In genomic region chr9:69758946-69759615, GRCm38 (mm10) we compare ENCODE assay signal across 10 mouse cellular contexts. TPM values are rescaled to one million over a fixed set of nuclear protein-coding genes. Genes with fewer than 3 reads are reported as not detected.
DNase-seq lines count a peak whose midpoint lies in the region; ATAC-seq and TF ChIP-seq lines count a peak whose summit lies in the region.
"Had no signal": no experiment of that assay in that cellular context is flagged by ENCODE, and none has a peak within 500 bp of the region (broad histone marks: within the 10 kb centered on the region; RNA-seq: fewer than 3 reads in every experiment).

No protein-coding gene starts in this region.

- no peak for ATAC-seq in forebrain, embryonic 13.5 days
- no peak for ATAC-seq in liver, postnatal 0 days
- ATAC-seq in frontal cortex, adult (ENCODE audit: low TSS enrichment) = no peak

- under 1% methylated on average over 41 of the region's 42 CpGs for WGBS in forebrain, embryonic 13.5 days
- WGBS in liver, postnatal 0 days (ENCODE audit: insufficient replicate concordance) = under 1% methylated on average over 34 of the region's 42 CpGs
- 2% methylated on average over 42 of the region's 42 CpGs for WGBS in lung, adult 2 months

- H3K9me3 ChIP-seq in E14TG2a.4 (ENCODE audit: low read length) = no peaks in the 10 kb centered on the region
- H3K9me3 ChIP-seq in forebrain, embryonic 13.5 days (replicated peaks) = no peaks in the 10 kb centered on the region
- H3K9me3 ChIP-seq in liver, postnatal 0 days (ENCODE audit: low read length) = no peaks in the 10 kb centered on the region

- no peak for TF ChIP-seq CTCF in E14TG2a.4 (conservative IDR thresholded peaks at IDR 0.05; ENCODE audit: low read length)
- TF ChIP-seq CTCF in liver, postnatal 0 days (IDR thresholded peaks at IDR 0.05; ENCODE audit: low read depth) = no peak
- no peak for TF ChIP-seq CTCF in lung, adult 2 months (IDR thresholded peaks at IDR 0.05; ENCODE audit: insufficient read depth, low read length)

- H3K27ac ChIP-seq in forebrain, embryonic 13.5 days = no peak overlapping the region
- H3K27ac ChIP-seq in liver, postnatal 0 days (ENCODE audit: low read depth) = no peak overlapping the region

- H3K4me3 ChIP-seq in E14TG2a.4 (replicated peaks; ENCODE audit: low read length) = peak overlapping the region; percentile 74
- peak overlapping the region; percentile 31 for H3K4me3 ChIP-seq in forebrain, embryonic 13.5 days
- H3K4me3 ChIP-seq in liver, postnatal 0 days (ENCODE audit: low read depth, low read length) = peak overlapping the region; percentile 9; the same call in 1 of the 2 replicates
- no peak overlapping the region for H3K4me3 ChIP-seq in lung, adult 2 months (replicated peaks; ENCODE audit: extremely low read depth, low read depth, low read length)
- H3K4me3 ChIP-seq: erythroblast, embryonic 14.5 days had no signal

- TF ChIP-seq POLR2A in lung, adult 2 months (IDR thresholded peaks at IDR 0.05; ENCODE audit: borderline replicate concordance, extremely low read depth, low read depth, low read length) = no peak

- no peaks in the 10 kb centered on the region for H3K36me3 ChIP-seq in E14TG2a.4 (ENCODE audit: insufficient read depth, low read length)
- no peaks in the 10 kb centered on the region for H3K36me3 ChIP-seq in forebrain, embryonic 13.5 days (ENCODE audit: poor library complexity, severe bottlenecking)
- no peaks in the 10 kb centered on the region for H3K36me3 ChIP-seq in liver, postnatal 0 days (replicated peaks; ENCODE audit: insufficient read depth, low read length)

- peaks cover 65% of the 10 kb centered on the region for H3K4me1 ChIP-seq in E14TG2a.4 (replicated peaks; ENCODE audit: low read depth, low read length)
- peaks cover 32% of the 10 kb centered on the region for H3K4me1 ChIP-seq in forebrain, embryonic 13.5 days
- H3K4me1 ChIP-seq in liver, postnatal 0 days (ENCODE audit: insufficient read depth) = peaks cover 6% of the 10 kb centered on the region; the same call in 1 of the 2 replicates
- H3K4me1 ChIP-seq in lung, adult 2 months (ENCODE audit: control insufficient read depth, insufficient read depth, low read length) = peaks cover 6% of the 10 kb centered on the region; the same call in 1 of the 2 replicates

- peak overlapping the region; percentile 40; the same call in 1 of the 2 replicates for H3K9ac ChIP-seq in forebrain, embryonic 13.5 days
- H3K9ac ChIP-seq in liver, postnatal 0 days (replicated peaks) = no peak overlapping the region

- no peak for TF ChIP-seq EP300 in liver, postnatal 0 days (IDR thresholded peaks at IDR 0.05; ENCODE audit: low read depth)

- peak overlapping the region; percentile 45 for H3K4me2 ChIP-seq in forebrain, embryonic 13.5 days
- H3K4me2 ChIP-seq in liver, postnatal 0 days (ENCODE audit: low read depth, low read length) = 0 out of 2 replicates have a peak overlapping the region, but pooled peaks have one; percentile 38

- peaks cover 97% of the 10 kb centered on the region for H3K27me3 ChIP-seq in E14TG2a.4 (ENCODE audit: insufficient read depth, low read length)
- peaks cover 99% of the 10 kb centered on the region for H3K27me3 ChIP-seq in forebrain, embryonic 13.5 days
- H3K27me3 ChIP-seq in liver, postnatal 0 days (ENCODE audit: insufficient read depth, low read length) = peaks cover 99% of the 10 kb centered on the region

- DNase-seq in gastrocnemius, postnatal 10 days = peak; percentile 11
- DNase-seq in gastrocnemius, postnatal 25 days = no peak
- no peak for DNase-seq in liver, postnatal 0 days
- no peak for DNase-seq in urinary bladder, adult 2 months (ENCODE audit: low spot score)
- DNase-seq in lung, adult 2 months = no peak
- DNase-seq: layer of hippocampus, postnatal 36 days had no signal

RNA-seq across cellular contexts. Expression of gene Foxb1, which starts 1.7 kb away (rescaled TPM):
- total RNA-seq in gastrocnemius, postnatal 10 days (2021) = not detected
- not detected for total RNA-seq in gastrocnemius, postnatal 25 days (2021)
- polyA plus RNA-seq in forebrain, embryonic 13.5 days (2015; fragmentation: Nextera tagmentation; extraction: Ambion mirVana) = 1.6 and 3.2 TPM in 2 replicates
- polyA plus RNA-seq in liver, postnatal 0 days (2015; fragmentation: Nextera tagmentation; extraction: Ambion mirVana) = not detected in 2 replicates
- polyA plus RNA-seq in urinary bladder, adult 2 months (2012; rRNA removed) = not detected in 2 replicates
- not detected in 2 replicates for polyA plus RNA-seq in lung, adult 2 months (2012; rRNA removed)
- total RNA-seq: layer of hippocampus, postnatal 36 days had no signal
- polyA plus RNA-seq: erythroblast, embryonic 14.5 days had no signal
